Mouse (Mus musculus) liver, embryonic 11.5 days (tissue): ENCODE measurements around the gene Wnt7b. TPM values are rescaled to one million over a fixed set of nuclear protein-coding genes. Genes with fewer than 3 reads are reported as not detected.

Source experiments
- ATAC-seq: fragments of 200-750 bp; cut with Nextera tagmentation; replicated peaks from 2 replicates; pipeline ENCODE4 v1.8.0; 2017; ENCODE audit warnings: moderate number of reproducible peaks, mild to moderate bottlenecking, moderate TSS enrichment, moderate library complexity; ENCODE audit not compliant: low FRiP score
- DNase-seq: peaks from one replicate; pipeline ENCODE4 v3.0.0-alpha.2; 2017; ENCODE audit warnings: low spot score
- H3K27ac ChIP-seq: fragments of 300-500 bp; sonication (generic); 2 replicates; pipeline ENCODE4 v1.5.1; 2014; ENCODE audit warnings: mild to moderate bottlenecking, low read depth, low read length, control low read depth
- H3K27me3 ChIP-seq: fragments of 300-500 bp; sonication (generic); replicated peaks from 2 replicates; pipeline ENCODE4 v1.6.1; 2014; ENCODE audit warnings: low read length, mixed read lengths; ENCODE audit not compliant: control insufficient read depth, insufficient read depth
- H3K36me3 ChIP-seq: fragments of 300-500 bp; sonication (generic); 2 replicates; pipeline ENCODE4 v1.6.1; 2014; ENCODE audit warnings: mild to moderate bottlenecking, low read length, moderate library complexity, mixed read lengths; ENCODE audit not compliant: control insufficient read depth, insufficient read depth
- H3K4me1 ChIP-seq: fragments of 300-500 bp; sonication (generic); replicated peaks from 2 replicates; pipeline ENCODE4 v1.6.1; 2014; ENCODE audit warnings: low read length, mixed read lengths; ENCODE audit not compliant: control insufficient read depth, insufficient read depth
- H3K4me2 ChIP-seq: fragments of 300-500 bp; sonication (generic); 2 replicates; pipeline ENCODE4 v1.6.1; 2014; ENCODE audit warnings: mild to moderate bottlenecking, control low read depth, moderate library complexity
- H3K4me3 ChIP-seq: fragments of 300-500 bp; sonication (generic); 2 replicates; pipeline ENCODE4 v1.5.1; 2014; ENCODE audit warnings: low read depth, low read length, control low read depth
- H3K9ac ChIP-seq: fragments of 300-500 bp; sonication (generic); 2 replicates; pipeline ENCODE4 v1.6.1; 2014; ENCODE audit warnings: low read depth, low read length, control low read depth
- H3K9me3 ChIP-seq: fragments of 300-500 bp; sonication (generic); 2 replicates; pipeline ENCODE4 v1.6.1; 2016; ENCODE audit warnings: low read length, inconsistent platforms, mixed read lengths; ENCODE audit not compliant: control insufficient read depth
- WGBS: fragments of 180-500 bp; shearing (Covaris S2); extraction: QIAGEN DNeasy Blood & Tissue Kit; methylation state at CpG from one replicate; pipeline ENCODE4 v1.1.7; 2014; 5-methylcytosine and 5-hydroxymethylcytosine counted together
- polyA plus RNA-seq: library from polyadenylated mRNA; unstranded; fragments of >200 nt; fragmentation: Nextera tagmentation; extraction: Ambion mirVana; gene quantifications from 2 replicates; pipeline ENCODE4 v1.2.1, GENCODE M21; 2014

Gene Wnt7b
- polyA plus RNA-seq, 1 experiment from 2014 or later: 2.2 TPM

GRCm38 (mm10) chr15:85553421-85553820 is 28.9 kb downstream of the Wnt7b start:
- no peak overlapping the region for H3K27ac ChIP-seq
- no peak overlapping the region for H3K4me3 ChIP-seq
- no peaks in the 10 kb centered on the region; the same call in none of the 2 replicates for H3K27me3 ChIP-seq
- WGBS: 86% methylated on average over 11 of the region's 11 CpGs
- H3K4me1 ChIP-seq: no peaks in the 10 kb centered on the region
- no peak overlapping the region for H3K9ac ChIP-seq
- H3K36me3 ChIP-seq: no peaks in the 10 kb centered on the region
- DNase-seq: no peak
- ATAC-seq: no peak
- H3K4me2 ChIP-seq: no peak overlapping the region
- no peaks in the 10 kb centered on the region for H3K9me3 ChIP-seq

- Histone ChIP-seq H3K27me3 (no peaks in the 10 kb centered on the region; the same call in 1 of the 2 replicates), H3K4me2 (no peak overlapping the region), H3K36me3 (no peaks in the 10 kb centered on the region), H3K27ac (no peak overlapping the region), H3K9me3 (no peaks in the 10 kb centered on the region), H3K4me1 (no peaks in the 10 kb centered on the region), H3K4me3 (no peak overlapping the region), H3K9ac (no peak overlapping the region)
- WGBS: 76% methylated on average over 4 of the region's 4 CpGs
- ATAC-seq (no peak), DNase-seq (no peak)
These were observed 35.8 kb downstream of the Wnt7b start for GRCm38 (mm10) chr15:85546500-85546899.

- DNase-seq (no peak), ATAC-seq (no peak)
- H3K27me3 ChIP-seq: peaks cover 1% of the 10 kb centered on the region; the same call in 1 of the 2 replicates
- no peak overlapping the region for H3K9ac ChIP-seq
- no peak overlapping the region for H3K4me3 ChIP-seq
- H3K4me1 ChIP-seq: no peaks in the 10 kb centered on the region
- no peaks in the 10 kb centered on the region for H3K9me3 ChIP-seq
- WGBS: 62% methylated on average over 5 of the region's 5 CpGs
- no peak overlapping the region for H3K27ac ChIP-seq
- no peak overlapping the region for H3K4me2 ChIP-seq
- H3K36me3 ChIP-seq: no peaks in the 10 kb centered on the region
These were observed 36.9 kb downstream of the Wnt7b start for GRCm38 (mm10) chr15:85545369-85545768.

DNA sequence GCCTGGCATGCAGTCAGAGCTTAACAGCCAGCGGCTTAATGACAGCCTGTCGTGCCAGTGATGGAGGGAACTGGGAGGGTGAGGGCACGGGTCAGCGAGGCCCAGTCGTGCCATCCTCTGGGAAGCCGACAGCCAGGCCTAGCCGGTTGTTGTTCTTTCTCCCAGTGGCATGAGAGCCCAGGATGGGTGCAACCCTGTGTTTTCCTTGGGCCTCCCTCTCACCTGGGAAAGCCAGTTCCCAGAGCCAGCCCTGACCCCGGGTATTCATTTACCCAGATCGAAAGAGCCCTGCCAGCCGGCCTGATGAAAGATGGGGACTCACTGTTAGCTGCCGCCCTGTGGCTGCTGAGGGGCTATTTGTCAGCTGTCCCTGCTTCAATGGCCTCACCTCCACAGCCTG is 44.1 kb downstream of the Wnt7b start:
- Histone ChIP-seq H3K4me1 (no peaks in the 10 kb centered on the region), H3K9me3 (no peaks in the 10 kb centered on the region), H3K27ac (no peak overlapping the region), H3K4me3 (no peak overlapping the region), H3K27me3 (peaks cover 6% of the 10 kb centered on the region; the same call in 1 of the 2 replicates), H3K9ac (no peak overlapping the region), H3K4me2 (no peak overlapping the region), H3K36me3 (no peaks in the 10 kb centered on the region)
- 69% methylated on average over 11 of the region's 11 CpGs for WGBS
- DNase-seq: no peak
- no peak for ATAC-seq

DNA sequence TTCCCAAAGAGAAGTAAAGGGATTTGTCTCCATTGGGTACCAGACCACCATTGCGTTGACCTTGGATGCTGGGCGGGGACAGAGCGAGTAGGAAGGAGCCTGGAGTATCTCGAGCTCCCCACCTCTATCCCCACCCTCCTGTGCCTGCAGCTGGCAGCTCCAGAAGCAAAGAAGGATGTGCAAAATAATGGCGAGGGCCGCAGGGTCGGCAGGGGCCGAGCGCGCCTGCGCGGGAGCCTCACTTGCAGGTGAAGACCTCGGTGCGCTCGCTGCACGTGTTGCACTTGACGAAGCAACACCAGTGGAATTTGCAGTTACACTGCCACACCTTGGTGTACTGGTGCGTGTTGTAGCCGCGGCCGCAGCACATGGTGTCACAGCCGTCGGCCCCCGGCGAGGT is 45.1 kb downstream of the Wnt7b start:
- no peak for DNase-seq
- Histone ChIP-seq H3K27ac (no peak overlapping the region), H3K36me3 (no peaks in the 10 kb centered on the region), H3K9ac (no peak overlapping the region), H3K4me3 (no peak overlapping the region), H3K4me2 (no peak overlapping the region), H3K9me3 (no peaks in the 10 kb centered on the region), H3K27me3 (peaks cover 6% of the 10 kb centered on the region; the same call in 1 of the 2 replicates), H3K4me1 (no peaks in the 10 kb centered on the region)
- WGBS: 67% methylated on average over 25 of the region's 25 CpGs
- ATAC-seq: no peak

DNA sequence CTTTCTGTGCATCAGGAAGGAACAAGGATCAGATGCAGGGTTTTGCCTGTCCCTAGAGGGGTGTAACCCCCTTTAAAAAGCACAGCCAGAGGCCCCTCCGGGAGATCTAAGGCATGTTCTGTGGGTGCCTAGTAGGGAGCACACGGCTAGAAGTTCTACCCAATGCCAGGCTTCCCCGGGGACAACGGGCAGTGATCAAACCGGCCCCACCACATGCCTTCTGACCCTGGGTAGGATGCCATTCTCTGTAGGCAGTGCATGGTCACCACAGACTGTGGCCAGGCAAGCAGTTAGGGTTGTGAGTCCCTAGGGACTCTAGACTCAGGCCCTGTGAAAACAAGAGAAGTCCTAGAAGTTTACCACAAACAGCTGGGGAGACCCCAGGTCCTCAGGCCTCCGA is 47.6 kb downstream of the Wnt7b start:
- H3K9me3 ChIP-seq: no peaks in the 10 kb centered on the region
- DNase-seq (no peak), ATAC-seq (no peak)
- H3K36me3 ChIP-seq: no peaks in the 10 kb centered on the region
- H3K27me3 ChIP-seq: peaks cover 3% of the 10 kb centered on the region; the same call in 1 of the 2 replicates
- H3K4me1 ChIP-seq: no peaks in the 10 kb centered on the region
- H3K4me3 ChIP-seq: no peak overlapping the region
- no peak overlapping the region for H3K9ac ChIP-seq
- no peak overlapping the region for H3K27ac ChIP-seq
- WGBS: 85% methylated on average over 6 of the region's 6 CpGs
- no peak overlapping the region for H3K4me2 ChIP-seq

- H3K4me1 ChIP-seq: no peaks in the 10 kb centered on the region
- H3K36me3 ChIP-seq: no peaks in the 10 kb centered on the region
- H3K9ac ChIP-seq: no peak overlapping the region
- H3K9me3 ChIP-seq: no peaks in the 10 kb centered on the region
- ATAC-seq (no peak), DNase-seq (no peak)
- WGBS: 70% methylated on average over 8 of the region's 8 CpGs
- H3K4me2 ChIP-seq: no peak overlapping the region
- no peak overlapping the region for H3K4me3 ChIP-seq
- peaks cover 3% of the 10 kb centered on the region; the same call in 1 of the 2 replicates for H3K27me3 ChIP-seq
- H3K27ac ChIP-seq: no peak overlapping the region
These were observed 48.1 kb downstream of the Wnt7b start for GRCm38 (mm10) chr15:85534215-85534614.

GRCm38 (mm10) chr15:85532063-85532462 is 50.2 kb downstream of the Wnt7b start:
- Histone ChIP-seq H3K4me3 (no peak overlapping the region), H3K4me2 (no peak overlapping the region), H3K27ac (no peak overlapping the region), H3K9me3 (no peaks in the 10 kb centered on the region), H3K36me3 (no peaks in the 10 kb centered on the region), H3K27me3 (no peaks in the 10 kb centered on the region), H3K9ac (no peak overlapping the region), H3K4me1 (no peaks in the 10 kb centered on the region)
- no peak for DNase-seq
- ATAC-seq: no peak
- WGBS: 64% methylated on average over 3 of the region's 3 CpGs

- no peak overlapping the region for H3K4me2 ChIP-seq
- WGBS: 64% methylated on average over 3 of the region's 3 CpGs
- H3K4me3 ChIP-seq: no peak overlapping the region
- H3K36me3 ChIP-seq: no peaks in the 10 kb centered on the region
- ATAC-seq (no peak), DNase-seq (no peak)
- H3K4me1 ChIP-seq: no peaks in the 10 kb centered on the region
- H3K9me3 ChIP-seq: no peaks in the 10 kb centered on the region
- H3K27me3 ChIP-seq: no peaks in the 10 kb centered on the region
- H3K27ac ChIP-seq: no peak overlapping the region
- H3K9ac ChIP-seq: no peak overlapping the region
These were observed 52.4 kb downstream of the Wnt7b start for GRCm38 (mm10) chr15:85529911-85530310.
